Mouse (Mus musculus): ENCODE data around the gene Arl4c.

GRCm38 (mm10) chr1:88698131-88698530 is 3.9 kb downstream of the Arl4c start:
- TF ChIP-seq FLI1 (IDR thresholded peaks at IDR 0.05; ENCODE audit: low read length) (no peak), GATA1 (IDR thresholded peaks at IDR 0.05; ENCODE audit: borderline replicate concordance, low read length) (no peak)
